Mouse (Mus musculus) ovary, adult 2 months (tissue): Measurements from ENCODE around the gene Shisal2b. TPM values are rescaled to one million over a fixed set of nuclear protein-coding genes. Genes with fewer than 3 reads are reported as not detected.

Experiments used
- polyA plus RNA-seq: library from polyadenylated mRNA; depleted of rRNA; stranded (reverse); fragments of >200 nt; gene quantifications from 2 replicates; pipeline ENCODE4 v1.2.3, GENCODE M21; 2012; rRNA removed

Gene Shisal2b
- polyA plus RNA-seq: 1.3 and 1.7 TPM in 2 replicates

GRCm38 (mm10) chr13:104863127-104863979 is at the start of gene Shisal2b:
Gene Shisal2b (minus strand): TSS chr13:104863893.

GRCm38 (mm10) chr13:104816635-104817571 is 46.8 kb downstream of the Shisal2b start, which contains the start of gene Cwc27:
Gene Cwc27 (minus strand): TSS chr13:104817142.

Other genes starting within 250 kb of the Shisal2b start
- 6.5 and 7.7 TPM in 2 replicates for gene Srek1ip1, start 71.4 kb downstream of the Shisal2b start, polyA plus RNA-seq
- 0.73 and 2.6 TPM in 2 replicates for gene Cwc27, start 46.8 kb downstream of the Shisal2b start, polyA plus RNA-seq
- 1.4 and 1.7 TPM in 2 replicates for gene Rgs7bp, start 191.0 kb upstream of the Shisal2b start, polyA plus RNA-seq
- gene 4933425L06Rik, start 218.2 kb upstream of the Shisal2b start, polyA plus RNA-seq: not detected in 2 replicates